Mouse (Mus musculus) lung, embryonic 14.5 days (tissue): Measurements from ENCODE around the gene Uap1l1. TPM values are rescaled to one million over a fixed set of nuclear protein-coding genes. Genes with fewer than 3 reads are reported as not detected.

Experiments
- ATAC-seq: fragments of 200-750 bp; cut with Nextera tagmentation; 2 replicates; pipeline ENCODE4 v1.8.0; 2017; ENCODE audit warnings: mild to moderate bottlenecking, moderate TSS enrichment, moderate library complexity; ENCODE audit not compliant: insufficient read depth
- DNase-seq: peaks from one replicate; pipeline ENCODE4 v3.0.0-alpha.2; 2015
- H3K27ac ChIP-seq: fragments of 300-500 bp; sonication (generic); 2 replicates; pipeline ENCODE4 v1.5.1; 2014; ENCODE audit warnings: low read depth, mild to moderate bottlenecking, moderate library complexity
- H3K27me3 ChIP-seq: fragments of 300-500 bp; sonication (generic); 2 replicates; pipeline ENCODE4 v1.6.1; 2014; ENCODE audit warnings: low read length, control low read depth; ENCODE audit not compliant: insufficient read depth
- H3K36me3 ChIP-seq: fragments of 300-500 bp; sonication (generic); 2 replicates; pipeline ENCODE4 v1.6.1; 2014; ENCODE audit warnings: control low read depth; ENCODE audit not compliant: insufficient read depth
- H3K4me1 ChIP-seq: fragments of 300-500 bp; sonication (generic); 2 replicates; pipeline ENCODE4 v1.6.1; 2014; ENCODE audit warnings: antibody characterized with exemption, control low read depth; ENCODE audit not compliant: insufficient read depth
- H3K4me2 ChIP-seq: fragments of 300-500 bp; sonication (generic); 2 replicates; pipeline ENCODE4 v1.6.1; 2014; ENCODE audit warnings: mild to moderate bottlenecking
- H3K4me3 ChIP-seq: fragments of 300-500 bp; sonication (generic); 2 replicates; pipeline ENCODE4 v1.5.1; 2014; ENCODE audit warnings: low read depth, low read length
- H3K9ac ChIP-seq: fragments of 300-500 bp; sonication (generic); 2 replicates; pipeline ENCODE4 v1.6.1; 2014
- H3K9me3 ChIP-seq: fragments of 300-500 bp; sonication (generic); 2 replicates; pipeline ENCODE4 v1.6.1; 2016; ENCODE audit warnings: low read depth, low read length, control low read depth
- CTCF ChIP-seq: IDR thresholded peaks from 2 replicates; pipeline ENCODE4 v1.5.1; 2016; ENCODE audit warnings: antibody characterized with exemption, low read depth
- WGBS: fragments of 180-500 bp; shearing (Covaris S2); extraction: QIAGEN DNeasy Blood & Tissue Kit; methylation state at CpG from one replicate; pipeline ENCODE4 v1.1.7; 2014; 5-methylcytosine and 5-hydroxymethylcytosine counted together
- polyA plus RNA-seq: library from polyadenylated mRNA; unstranded; fragments of >200 nt; fragmentation: Nextera tagmentation; extraction: Ambion mirVana; gene quantifications from 2 replicates; pipeline ENCODE4 v1.2.1, GENCODE M21; 2014

Uap1l1 gene
- polyA plus RNA-seq, 1 experiment from 2014 or later, result 20.1 TPM

- Histone ChIP-seq H3K4me3 (no peak overlapping the region), H3K4me2 (no peak overlapping the region), H3K9me3 (no peaks in the 10 kb centered on the region), H3K9ac (no peak overlapping the region), H3K27me3 (peaks cover 47% of the 10 kb centered on the region), H3K36me3 (no peaks in the 10 kb centered on the region), H3K4me1 (0 out of 2 replicates have a peak, but pooled peaks cover 8% of the 10 kb centered on the region), H3K27ac (no peak overlapping the region)
- peak; percentile 60; the same call in 1 of the 2 replicates for ATAC-seq
- 37% methylated on average over 3 of the region's 3 CpGs for WGBS
- peak; percentile 39 for DNase-seq
- TF ChIP-seq CTCF, result no peak
Measured at GRCm38 (mm10) chr2:25394281-25395221, 29.1 kb upstream of the Uap1l1 start.

DNA sequence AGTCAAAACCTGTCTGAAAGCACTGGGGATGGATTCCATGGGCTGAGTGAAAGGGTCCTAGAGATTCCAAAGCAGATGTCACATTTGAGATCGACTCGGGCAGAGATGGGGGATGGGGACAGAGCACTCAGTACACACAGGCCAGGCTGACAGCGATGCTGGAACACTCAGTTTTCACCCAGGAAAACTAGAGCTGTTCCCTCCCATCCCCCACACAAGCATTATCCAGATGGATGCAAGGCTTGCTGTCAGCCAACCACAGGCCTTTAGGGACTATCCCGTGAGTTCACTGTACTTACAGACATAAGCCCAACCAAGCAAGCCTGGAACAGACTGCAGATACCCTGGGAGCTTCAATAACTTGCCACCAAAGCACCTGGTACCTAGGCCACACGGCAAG lies 25.8 kb upstream of the Uap1l1 start:
- Histone ChIP-seq H3K27me3 (peaks cover 19% of the 10 kb centered on the region), H3K4me1 (0 out of 2 replicates have a peak, but pooled peaks cover 8% of the 10 kb centered on the region), H3K4me3 (no peak overlapping the region), H3K9ac (no peak overlapping the region), H3K27ac (no peak overlapping the region), H3K9me3 (no peaks in the 10 kb centered on the region), H3K36me3 (no peaks in the 10 kb centered on the region), H3K4me2 (no peak overlapping the region)
- ATAC-seq, result no peak
- no peak for DNase-seq
- WGBS, result 46% methylated on average over 5 of the region's 5 CpGs
- TF ChIP-seq CTCF, result no peak

- DNase-seq (no peak), ATAC-seq (no peak)
- TF ChIP-seq CTCF, result no peak
- WGBS, result 48% methylated on average over 5 of the region's 5 CpGs
- H3K4me1 ChIP-seq, result no peaks in the 10 kb centered on the region
- no peaks in the 10 kb centered on the region for H3K27me3 ChIP-seq
- H3K4me2 ChIP-seq, result no peak overlapping the region
- H3K9ac ChIP-seq, result no peak overlapping the region
- H3K4me3 ChIP-seq, result no peak overlapping the region
- H3K36me3 ChIP-seq, result no peaks in the 10 kb centered on the region
- H3K9me3 ChIP-seq, result no peaks in the 10 kb centered on the region
- no peak overlapping the region for H3K27ac ChIP-seq
Measured at GRCm38 (mm10) chr2:25384492-25384891, 19.0 kb upstream of the Uap1l1 start.

DNA sequence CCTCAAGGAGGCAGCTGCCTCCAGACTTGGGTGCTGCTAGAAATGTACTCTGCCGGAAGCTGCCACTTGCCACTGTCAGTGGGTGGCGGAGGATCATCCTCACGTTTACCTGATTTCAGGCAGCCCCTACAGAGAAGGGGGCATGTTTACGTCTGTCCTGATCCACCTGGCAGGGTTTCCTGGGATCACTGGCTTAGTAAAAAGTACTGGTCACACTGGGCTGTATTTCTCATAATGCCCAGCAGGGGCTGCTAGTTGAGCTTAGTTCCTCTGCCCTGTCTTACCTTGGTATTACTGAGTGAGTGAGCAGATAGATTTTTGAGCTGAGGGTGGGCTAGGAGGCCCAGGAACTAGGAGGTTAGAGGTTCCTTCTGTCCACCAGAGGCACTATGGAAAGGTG lies 11.1 kb upstream of the Uap1l1 start:
- Histone ChIP-seq H3K4me2 (no peak overlapping the region), H3K27ac (no peak overlapping the region), H3K36me3 (peaks cover 31% of the 10 kb centered on the region), H3K9me3 (no peaks in the 10 kb centered on the region), H3K27me3 (no peaks in the 10 kb centered on the region), H3K4me1 (peaks cover 5% of the 10 kb centered on the region; the same call in 1 of the 2 replicates), H3K4me3 (no peak overlapping the region), H3K9ac (no peak overlapping the region)
- DNase-seq (peak; percentile 72), ATAC-seq (no peak)
- 52% methylated on average over 4 of the region's 4 CpGs for WGBS
- TF ChIP-seq CTCF, result peak; percentile 79

- DNase-seq (no peak), ATAC-seq (no peak)
- H3K27ac ChIP-seq, result no peak overlapping the region
- H3K4me2 ChIP-seq, result peak overlapping the region; percentile 95
- peak overlapping the region; percentile 72 for H3K9ac ChIP-seq
- WGBS, result 46% methylated on average over 2 of the region's 2 CpGs
- peak overlapping the region; percentile 85 for H3K4me3 ChIP-seq
- peaks cover 31% of the 10 kb centered on the region for H3K36me3 ChIP-seq
- H3K27me3 ChIP-seq, result no peaks in the 10 kb centered on the region
- no peaks in the 10 kb centered on the region for H3K9me3 ChIP-seq
- peaks cover 5% of the 10 kb centered on the region; the same call in 1 of the 2 replicates for H3K4me1 ChIP-seq
- TF ChIP-seq CTCF, result no peak
Measured at GRCm38 (mm10) chr2:25373431-25373830, 7.9 kb upstream of the Uap1l1 start.

DNA sequence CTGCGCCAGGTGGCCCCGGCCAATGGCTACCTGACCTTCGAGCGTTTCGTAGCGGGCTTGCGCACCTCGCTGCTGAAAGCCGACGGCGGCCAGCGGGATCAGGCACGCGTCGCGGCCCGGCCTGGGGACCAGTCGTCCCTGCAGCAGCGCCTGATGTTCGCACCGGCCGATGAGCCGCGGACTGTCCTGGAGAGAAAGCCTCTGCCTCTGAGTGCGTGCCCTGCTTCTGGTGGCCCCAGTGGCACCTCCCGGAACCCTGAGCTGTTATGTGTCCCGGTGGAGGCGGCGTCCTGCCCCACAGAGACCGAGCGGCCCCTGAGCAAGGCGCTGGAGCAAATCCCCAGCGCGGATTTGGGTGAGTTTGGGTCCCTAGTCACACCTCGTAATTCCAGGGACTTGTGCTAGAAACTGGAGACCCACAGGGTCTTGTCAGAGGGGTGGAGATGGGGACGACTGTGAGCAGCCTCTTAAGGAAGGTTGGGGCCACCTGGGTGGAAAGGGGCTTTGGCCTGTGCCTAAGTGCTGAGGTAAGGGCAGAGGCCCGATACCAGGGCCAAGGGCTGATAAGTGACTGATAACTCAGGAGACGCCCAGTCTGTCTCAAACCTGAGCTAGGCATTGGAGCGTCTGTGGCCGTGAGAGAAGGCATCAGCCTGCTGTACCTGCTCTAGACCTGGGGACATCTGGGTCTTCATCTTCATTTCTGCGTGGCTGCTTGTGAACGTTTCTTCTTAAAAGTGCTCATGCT lies 7.3 kb upstream of the Uap1l1 start:
- no peak for TF ChIP-seq CTCF
- Histone ChIP-seq H3K4me1 (peaks cover 5% of the 10 kb centered on the region; the same call in 1 of the 2 replicates), H3K9ac (peak overlapping the region; percentile 72), H3K4me2 (peak overlapping the region; percentile 95), H3K4me3 (peak overlapping the region; percentile 85), H3K36me3 (peaks cover 31% of the 10 kb centered on the region), H3K27me3 (no peaks in the 10 kb centered on the region), H3K27ac (peak overlapping the region; percentile 54; the same call in 1 of the 2 replicates), H3K9me3 (no peaks in the 10 kb centered on the region)
- 1% methylated on average over 42 of the region's 42 CpGs for WGBS
- DNase-seq (no peak), ATAC-seq (peak; percentile 17)
